Mouse (Mus musculus) stomach, postnatal 0 days (tissue): ENCODE measurements at regions not wholly inside any gene's neighbourhood (a gene's known extent, or its start where the extent isn't known, plus 50 kb on each side); places are given as distances from the start of the nearest gene placed in this dataset.

ENCODE experiments used
- ATAC-seq: fragments of 200-750 bp; cut with Nextera tagmentation; 2 replicates; pipeline ENCODE4 v1.8.0; 2017; ENCODE audit not compliant: low FRiP score, low TSS enrichment
- DNase-seq: peaks from one replicate; pipeline ENCODE4 v3.0.0-alpha.2; 2016; ENCODE audit warnings: low spot score
- H3K27ac ChIP-seq: fragments of 300-500 bp; sonication (generic); replicated peaks from 2 replicates; pipeline ENCODE4 v1.5.1; 2014; ENCODE audit warnings: mild to moderate bottlenecking, control low read depth
- H3K27me3 ChIP-seq: fragments of 300-500 bp; sonication (generic); 2 replicates; pipeline ENCODE4 v1.6.1; 2014; ENCODE audit warnings: low read length; ENCODE audit not compliant: control insufficient read depth, insufficient read depth
- H3K36me3 ChIP-seq: fragments of 300-500 bp; sonication (generic); 2 replicates; pipeline ENCODE4 v1.6.1; 2014; ENCODE audit warnings: low read length, mixed read lengths; ENCODE audit not compliant: control insufficient read depth, insufficient read depth
- H3K4me1 ChIP-seq: fragments of 300-500 bp; sonication (generic); replicated peaks from 2 replicates; pipeline ENCODE4 v1.6.1; 2014; ENCODE audit warnings: antibody characterized with exemption; ENCODE audit not compliant: control insufficient read depth, insufficient read depth
- H3K4me2 ChIP-seq: fragments of 300-500 bp; sonication (generic); replicated peaks from 2 replicates; pipeline ENCODE4 v1.6.1; 2014; ENCODE audit warnings: low read depth, mild to moderate bottlenecking, control low read depth, moderate library complexity
- H3K4me3 ChIP-seq: fragments of 300-500 bp; sonication (generic); 2 replicates; pipeline ENCODE4 v1.5.1; 2014; ENCODE audit warnings: low read depth, low read length, control low read depth
- H3K9ac ChIP-seq: fragments of 300-500 bp; sonication (generic); 2 replicates; pipeline ENCODE4 v1.6.1; 2014; ENCODE audit warnings: mild to moderate bottlenecking, low read length, control low read depth, mixed read lengths
- H3K9me3 ChIP-seq: fragments of 300-500 bp; sonication (generic); 2 replicates; pipeline ENCODE4 v1.6.1; 2016; ENCODE audit warnings: low read length; ENCODE audit not compliant: control insufficient read depth
- CTCF ChIP-seq: IDR thresholded peaks from 2 replicates; pipeline ENCODE4 v1.5.1; 2016; ENCODE audit warnings: antibody characterized with exemption, low read depth, mild to moderate bottlenecking, moderate library complexity
- EP300 ChIP-seq: optimal IDR thresholded peaks from 2 replicates; pipeline ENCODE3; 2016; ENCODE audit warnings: antibody characterized with exemption
- WGBS: fragments of 180-500 bp; shearing (Covaris S2); extraction: QIAGEN DNeasy Blood & Tissue Kit; methylation state at CpG from one replicate; pipeline ENCODE4 v1.1.7; 2014; 5-methylcytosine and 5-hydroxymethylcytosine counted together

- Histone ChIP-seq H3K4me2 (no peak overlapping the region), H3K36me3 (no peaks in the 10 kb centered on the region), H3K27me3 (no peaks in the 10 kb centered on the region), H3K27ac (no peak overlapping the region), H3K9ac (no peak overlapping the region), H3K4me1 (no peaks in the 10 kb centered on the region), H3K9me3 (no peaks in the 10 kb centered on the region), H3K4me3 (no peak overlapping the region)
- no peak for ATAC-seq
- DNase-seq = no peak
- no peak for TF ChIP-seq EP300
- no peak for TF ChIP-seq CTCF
- 64% methylated on average over 3 of the region's 3 CpGs for WGBS
Measured at GRCm38 (mm10) chr17:75642311-75642710, 90.6 kb upstream of the Fam98a start.

- no peak for ATAC-seq
- H3K9me3 ChIP-seq = no peaks in the 10 kb centered on the region
- no peak overlapping the region for H3K4me3 ChIP-seq
- no peaks in the 10 kb centered on the region for H3K27me3 ChIP-seq
- no peak overlapping the region for H3K4me2 ChIP-seq
- no peak for DNase-seq
- TF ChIP-seq EP300 = no peak
- no peak for TF ChIP-seq CTCF
- 43% methylated on average over 6 of the region's 6 CpGs for WGBS
- no peaks in the 10 kb centered on the region for H3K36me3 ChIP-seq
- H3K9ac ChIP-seq = no peak overlapping the region
- H3K27ac ChIP-seq = no peak overlapping the region
- no peaks in the 10 kb centered on the region for H3K4me1 ChIP-seq
Measured at GRCm38 (mm10) chr17:75641010-75641498, 89.3 kb upstream of the Fam98a start.

DNA sequence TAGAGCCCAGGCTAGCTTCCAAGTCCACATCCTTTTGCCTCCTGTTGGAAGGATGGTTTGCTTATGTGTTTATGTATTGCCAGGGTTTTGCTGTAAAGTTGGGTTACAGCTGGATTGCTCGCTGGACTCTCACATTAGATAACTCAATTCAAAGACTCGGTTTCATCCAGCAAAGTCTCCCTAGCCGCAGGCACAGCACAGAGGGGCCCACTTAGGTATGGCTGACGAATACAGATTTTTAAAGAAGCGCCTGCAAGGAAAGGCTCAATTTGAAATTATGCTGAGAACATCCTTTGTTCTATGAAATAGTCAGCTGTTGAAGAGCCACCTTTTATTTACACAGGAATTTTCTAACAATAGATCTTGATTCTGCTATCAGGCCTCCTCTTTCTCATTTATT is 88.8 kb upstream of the Fam98a start:
- 72% methylated on average over 5 of the region's 5 CpGs for WGBS
- no peak for DNase-seq
- no peak for TF ChIP-seq CTCF
- no peak for TF ChIP-seq EP300
- no peaks in the 10 kb centered on the region for H3K36me3 ChIP-seq
- H3K9ac ChIP-seq = no peak overlapping the region
- H3K4me1 ChIP-seq = no peaks in the 10 kb centered on the region
- H3K27ac ChIP-seq = no peak overlapping the region
- H3K9me3 ChIP-seq = no peaks in the 10 kb centered on the region
- no peak overlapping the region for H3K4me2 ChIP-seq
- no peak for ATAC-seq
- no peak overlapping the region for H3K4me3 ChIP-seq
- no peaks in the 10 kb centered on the region for H3K27me3 ChIP-seq

- Histone ChIP-seq H3K4me2 (no peak overlapping the region), H3K4me3 (no peak overlapping the region), H3K4me1 (no peaks in the 10 kb centered on the region), H3K36me3 (no peaks in the 10 kb centered on the region), H3K9me3 (no peaks in the 10 kb centered on the region), H3K27ac (no peak overlapping the region), H3K27me3 (no peaks in the 10 kb centered on the region), H3K9ac (no peak overlapping the region)
- WGBS = 78% methylated on average over 4 of the region's 4 CpGs
- no peak for ATAC-seq
- TF ChIP-seq EP300 (no peak), CTCF (peak; percentile 42)
- DNase-seq = no peak
Measured at GRCm38 (mm10) chr17:75629857-75630256, 78.1 kb upstream of the Fam98a start.

DNA sequence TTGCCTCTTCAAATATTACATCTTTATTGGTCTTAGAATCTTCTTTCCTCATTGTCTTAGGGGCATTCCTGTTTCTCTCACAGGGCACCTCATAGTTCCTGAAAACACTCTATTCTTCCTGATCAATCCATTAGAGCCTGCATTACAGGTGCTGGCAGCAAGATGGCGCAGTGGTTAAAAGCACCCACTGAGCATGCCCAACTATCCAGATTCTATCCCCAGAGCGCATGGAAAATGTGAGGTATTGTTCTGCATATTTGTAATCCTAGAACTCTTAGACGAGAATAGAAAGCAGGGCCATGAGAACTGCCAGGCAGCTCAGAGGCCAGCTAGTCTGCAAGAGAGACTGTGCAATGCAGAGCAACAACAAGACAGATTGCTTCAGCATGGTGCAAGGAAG is 67.7 kb upstream of the Fam98a start:
- TF ChIP-seq CTCF = peak; percentile 59
- no peak for TF ChIP-seq EP300
- Histone ChIP-seq H3K9me3 (no peaks in the 10 kb centered on the region), H3K4me3 (no peak overlapping the region), H3K4me2 (no peak overlapping the region), H3K9ac (no peak overlapping the region), H3K27ac (no peak overlapping the region), H3K36me3 (no peaks in the 10 kb centered on the region), H3K27me3 (no peaks in the 10 kb centered on the region), H3K4me1 (no peaks in the 10 kb centered on the region)
- WGBS = 56% methylated on average over 3 of the region's 3 CpGs
- DNase-seq (no peak), ATAC-seq (no peak)

DNA sequence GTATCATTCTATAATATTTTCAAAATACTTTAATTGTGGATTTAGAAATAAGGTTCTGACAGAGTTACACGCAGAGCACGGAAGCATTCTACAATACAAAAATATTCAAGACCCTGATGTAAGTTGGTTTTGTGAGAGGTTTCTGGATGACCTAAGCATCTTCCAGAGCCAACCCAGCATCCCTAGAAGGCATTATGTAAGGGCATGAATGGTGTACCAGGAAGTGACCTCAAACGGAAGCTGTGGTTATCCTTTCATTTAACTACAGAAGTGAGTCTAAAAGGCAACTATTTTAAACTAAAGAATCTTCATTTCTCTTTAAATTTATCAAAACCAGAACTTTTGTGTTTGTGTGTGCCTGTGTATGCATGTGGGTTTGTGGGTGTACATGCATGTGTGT is 66.8 kb upstream of the Fam98a start:
- Histone ChIP-seq H3K27ac (no peak overlapping the region), H3K4me3 (no peak overlapping the region), H3K4me1 (no peaks in the 10 kb centered on the region), H3K27me3 (no peaks in the 10 kb centered on the region), H3K9me3 (no peaks in the 10 kb centered on the region), H3K9ac (no peak overlapping the region), H3K36me3 (no peaks in the 10 kb centered on the region), H3K4me2 (no peak overlapping the region)
- DNase-seq (no peak), ATAC-seq (no peak)
- TF ChIP-seq CTCF (no peak), EP300 (no peak)
- WGBS = 88% methylated on average over 3 of the region's 3 CpGs
